Mouse (Mus musculus) heart, postnatal 0 days (tissue): ENCODE data around the gene Slc22a14.

Experiments
- CTCF ChIP-seq: IDR thresholded peaks from 2 replicates; pipeline ENCODE4 v1.5.1; 2016; ENCODE audit warnings: antibody characterized with exemption, control low read depth, low read depth
- EP300 ChIP-seq: IDR thresholded peaks from 2 replicates; pipeline ENCODE4 v1.6.1; 2016; ENCODE audit warnings: antibody characterized with exemption, low read depth

GRCm38 (mm10) chr9:119328488-119328887 lies 36.9 kb downstream of the Slc22a14 start:
- TF ChIP-seq EP300 (no peak), CTCF (no peak)
